Mouse (Mus musculus): ENCODE data around the gene Npb. TPM values are rescaled to one million over a fixed set of nuclear protein-coding genes. Genes with fewer than 3 reads are reported as not detected.

Gene Npb
- polyA plus RNA-seq, 1 experiment from 2014 or later, result 19.5 TPM

- H3K36me3 ChIP-seq (ENCODE audit: control insufficient read depth, insufficient read depth, low read length), result peaks cover 39% of the 10 kb centered on the region
- peak; percentile 37; the same call in 1 of the 2 replicates for ATAC-seq (ENCODE audit: low FRiP score, low TSS enrichment)
- under 1% methylated on average over 22 of the region's 24 CpGs for WGBS
Observed at GRCm38 (mm10) chr11:120572417-120572751, 35.9 kb upstream of the Npb start.

GRCm38 (mm10) chr11:120572752-120573584, 35.3 kb upstream of the Npb start, which contains the start of gene P4hb:
Gene P4hb (minus strand): TSS chr11:120573253.
- under 1% methylated on average over 93 of the region's 94 CpGs for WGBS
- H3K4me2 ChIP-seq (replicated peaks; ENCODE audit: low read depth, low read length), result peak within 1 kb of the TSS; percentile 92

More at GRCm38 (mm10) chr11:120572417-120572751, 35.9 kb upstream of the Npb start:
- Histone ChIP-seq H3K27me3 (ENCODE audit: control insufficient read depth, insufficient read depth, low read length) (no peaks in the 10 kb centered on the region), H3K9me3 (ENCODE audit: control insufficient read depth, low read length) (no peaks in the 10 kb centered on the region), H3K4me2 (replicated peaks; ENCODE audit: low read depth, low read length) (peak overlapping the region; percentile 92), H3K27ac (ENCODE audit: low read depth, low read length) (peak overlapping the region; percentile 95), H3K9ac (ENCODE audit: low read depth, low read length) (peak overlapping the region; percentile 96), H3K4me1 (ENCODE audit: control insufficient read depth, insufficient read depth, low read length) (peaks cover 21% of the 10 kb centered on the region), H3K4me3 (ENCODE audit: low read length) (peak overlapping the region; percentile 90)

GRCm38 (mm10) chr11:120573585-120574277, 34.5 kb upstream of the Npb start:
- under 1% methylated on average over 23 of the region's 23 CpGs for WGBS

More at GRCm38 (mm10) chr11:120572752-120573584, 35.3 kb upstream of the Npb start, which contains the start of gene P4hb:
- no peaks in the 10 kb centered on the region for H3K27me3 ChIP-seq (ENCODE audit: control insufficient read depth, insufficient read depth, low read length)
- H3K4me1 ChIP-seq (ENCODE audit: control insufficient read depth, insufficient read depth, low read length), result peaks cover 18% of the 10 kb centered on the region
- H3K9me3 ChIP-seq (ENCODE audit: control insufficient read depth, low read length), result no peaks in the 10 kb centered on the region
- H3K9ac ChIP-seq (ENCODE audit: low read depth, low read length), result peak within 1 kb of the TSS; percentile 96
- H3K4me3 ChIP-seq (ENCODE audit: low read length), result peak within 1 kb of the TSS; percentile 90
- peaks cover 39% of the 10 kb centered on the region for H3K36me3 ChIP-seq (ENCODE audit: control insufficient read depth, insufficient read depth, low read length)
- H3K27ac ChIP-seq (ENCODE audit: low read depth, low read length), result peak within 1 kb of the TSS; percentile 95
- ATAC-seq (ENCODE audit: low FRiP score, low TSS enrichment), result peak; percentile 97

GRCm38 (mm10) chr11:120574278-120574600, 34.0 kb upstream of the Npb start:
- Histone ChIP-seq H3K9ac (ENCODE audit: low read depth, low read length) (peak overlapping the region; percentile 96), H3K9me3 (ENCODE audit: control insufficient read depth, low read length) (no peaks in the 10 kb centered on the region), H3K4me1 (ENCODE audit: control insufficient read depth, insufficient read depth, low read length) (peaks cover 25% of the 10 kb centered on the region), H3K4me2 (replicated peaks; ENCODE audit: low read depth, low read length) (peak overlapping the region; percentile 92), H3K27ac (ENCODE audit: low read depth, low read length) (peak overlapping the region; percentile 31; the same call in 1 of the 2 replicates), H3K4me3 (ENCODE audit: low read length) (peak overlapping the region; percentile 90), H3K36me3 (ENCODE audit: control insufficient read depth, insufficient read depth, low read length) (peaks cover 42% of the 10 kb centered on the region), H3K27me3 (ENCODE audit: control insufficient read depth, insufficient read depth, low read length) (no peaks in the 10 kb centered on the region)
- 42% methylated on average over 5 of the region's 5 CpGs for WGBS
- ATAC-seq (ENCODE audit: low FRiP score, low TSS enrichment), result no peak

More at GRCm38 (mm10) chr11:120573585-120574277, 34.5 kb upstream of the Npb start:
- peak overlapping the region; percentile 90 for H3K4me3 ChIP-seq (ENCODE audit: low read length)
- ATAC-seq (ENCODE audit: low FRiP score, low TSS enrichment), result no peak
- peaks cover 20% of the 10 kb centered on the region for H3K4me1 ChIP-seq (ENCODE audit: control insufficient read depth, insufficient read depth, low read length)
- H3K9ac ChIP-seq (ENCODE audit: low read depth, low read length), result peak overlapping the region; percentile 96
- no peaks in the 10 kb centered on the region for H3K9me3 ChIP-seq (ENCODE audit: control insufficient read depth, low read length)
- peaks cover 39% of the 10 kb centered on the region for H3K36me3 ChIP-seq (ENCODE audit: control insufficient read depth, insufficient read depth, low read length)
- H3K4me2 ChIP-seq (replicated peaks; ENCODE audit: low read depth, low read length), result peak overlapping the region; percentile 92
- H3K27me3 ChIP-seq (ENCODE audit: control insufficient read depth, insufficient read depth, low read length), result no peaks in the 10 kb centered on the region
- peak overlapping the region; percentile 95 for H3K27ac ChIP-seq (ENCODE audit: low read depth, low read length)

DNA sequence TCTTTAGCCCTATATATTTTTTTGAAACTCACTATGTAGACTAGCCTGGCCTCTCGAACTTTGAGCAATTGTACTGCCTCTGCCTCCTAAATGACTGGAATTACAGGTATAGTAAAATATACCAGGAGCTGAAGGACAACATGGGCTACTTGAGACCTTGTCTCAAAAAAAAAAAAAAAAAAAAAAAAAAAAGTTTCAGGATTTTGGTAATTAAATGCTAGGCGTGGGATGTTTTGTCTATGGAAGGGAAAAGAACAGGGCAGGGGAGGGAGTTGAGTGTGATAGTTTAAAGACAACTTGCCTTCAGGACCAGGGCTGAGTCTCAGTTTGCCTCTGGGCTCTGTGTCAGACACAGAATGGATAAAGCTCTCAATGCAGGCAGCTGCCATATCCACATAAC, 33.2 kb upstream of the Npb start:
- Histone ChIP-seq H3K4me2 (replicated peaks; ENCODE audit: low read depth, low read length) (no peak overlapping the region), H3K4me3 (ENCODE audit: low read length) (no peak overlapping the region), H3K9me3 (ENCODE audit: control insufficient read depth, low read length) (no peaks in the 10 kb centered on the region), H3K27ac (ENCODE audit: low read depth, low read length) (no peak overlapping the region), H3K36me3 (ENCODE audit: control insufficient read depth, insufficient read depth, low read length) (peaks cover 46% of the 10 kb centered on the region), H3K4me1 (ENCODE audit: control insufficient read depth, insufficient read depth, low read length) (peaks cover 28% of the 10 kb centered on the region), H3K9ac (ENCODE audit: low read depth, low read length) (0 out of 2 replicates have a peak overlapping the region, but pooled peaks have one; percentile 96), H3K27me3 (ENCODE audit: control insufficient read depth, insufficient read depth, low read length) (no peaks in the 10 kb centered on the region)
- no peak for ATAC-seq (ENCODE audit: low FRiP score, low TSS enrichment)
- WGBS, result 74% methylated on average over 2 of the region's 2 CpGs

DNA sequence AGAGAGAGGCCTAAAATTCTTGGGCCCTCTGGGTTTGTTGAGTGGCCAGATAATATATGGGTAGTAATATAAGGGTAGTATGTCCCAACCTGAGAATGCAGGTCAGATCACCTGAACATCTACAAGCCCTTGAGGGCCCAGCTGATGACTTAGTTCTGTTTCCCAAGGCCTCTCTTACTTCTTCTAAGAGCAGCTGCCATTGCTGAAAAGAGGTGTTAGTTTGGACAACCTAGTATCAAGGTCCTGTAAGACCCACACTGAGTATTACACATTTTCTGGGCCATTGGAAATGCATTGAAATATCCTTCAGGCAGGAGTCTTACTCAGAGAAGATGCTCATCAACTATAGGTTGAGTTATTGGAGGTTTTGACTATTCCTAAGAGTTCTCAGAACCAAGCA, 32.3 kb upstream of the Npb start:
- H3K4me3 ChIP-seq (ENCODE audit: low read length), result no peak overlapping the region
- peaks cover 32% of the 10 kb centered on the region for H3K4me1 ChIP-seq (ENCODE audit: control insufficient read depth, insufficient read depth, low read length)
- no peak overlapping the region for H3K27ac ChIP-seq (ENCODE audit: low read depth, low read length)

GRCm38 (mm10) chr11:120576365-120576981, 31.8 kb upstream of the Npb start:
- peaks cover 26% of the 10 kb centered on the region for H3K4me1 ChIP-seq (ENCODE audit: control insufficient read depth, insufficient read depth, low read length)
- ATAC-seq (ENCODE audit: low FRiP score, low TSS enrichment), result no peak
- no peak overlapping the region for H3K9ac ChIP-seq (ENCODE audit: low read depth, low read length)
- WGBS, result 90% methylated on average over 3 of the region's 3 CpGs
- peaks cover 33% of the 10 kb centered on the region for H3K36me3 ChIP-seq (ENCODE audit: control insufficient read depth, insufficient read depth, low read length)
- no peak overlapping the region for H3K27ac ChIP-seq (ENCODE audit: low read depth, low read length)
- H3K9me3 ChIP-seq (ENCODE audit: control insufficient read depth, low read length), result no peaks in the 10 kb centered on the region
- no peaks in the 10 kb centered on the region for H3K27me3 ChIP-seq (ENCODE audit: control insufficient read depth, insufficient read depth, low read length)
- no peak overlapping the region for H3K4me2 ChIP-seq (replicated peaks; ENCODE audit: low read depth, low read length)
- no peak overlapping the region for H3K4me3 ChIP-seq (ENCODE audit: low read length)

More for the DNA sequence above, 32.3 kb upstream of the Npb start:
- Histone ChIP-seq H3K36me3 (ENCODE audit: control insufficient read depth, insufficient read depth, low read length) (peaks cover 38% of the 10 kb centered on the region), H3K9me3 (ENCODE audit: control insufficient read depth, low read length) (no peaks in the 10 kb centered on the region), H3K4me2 (replicated peaks; ENCODE audit: low read depth, low read length) (no peak overlapping the region), H3K27me3 (ENCODE audit: control insufficient read depth, insufficient read depth, low read length) (no peaks in the 10 kb centered on the region), H3K9ac (ENCODE audit: low read depth, low read length) (no peak overlapping the region)
- ATAC-seq (ENCODE audit: low FRiP score, low TSS enrichment), result no peak

DNA sequence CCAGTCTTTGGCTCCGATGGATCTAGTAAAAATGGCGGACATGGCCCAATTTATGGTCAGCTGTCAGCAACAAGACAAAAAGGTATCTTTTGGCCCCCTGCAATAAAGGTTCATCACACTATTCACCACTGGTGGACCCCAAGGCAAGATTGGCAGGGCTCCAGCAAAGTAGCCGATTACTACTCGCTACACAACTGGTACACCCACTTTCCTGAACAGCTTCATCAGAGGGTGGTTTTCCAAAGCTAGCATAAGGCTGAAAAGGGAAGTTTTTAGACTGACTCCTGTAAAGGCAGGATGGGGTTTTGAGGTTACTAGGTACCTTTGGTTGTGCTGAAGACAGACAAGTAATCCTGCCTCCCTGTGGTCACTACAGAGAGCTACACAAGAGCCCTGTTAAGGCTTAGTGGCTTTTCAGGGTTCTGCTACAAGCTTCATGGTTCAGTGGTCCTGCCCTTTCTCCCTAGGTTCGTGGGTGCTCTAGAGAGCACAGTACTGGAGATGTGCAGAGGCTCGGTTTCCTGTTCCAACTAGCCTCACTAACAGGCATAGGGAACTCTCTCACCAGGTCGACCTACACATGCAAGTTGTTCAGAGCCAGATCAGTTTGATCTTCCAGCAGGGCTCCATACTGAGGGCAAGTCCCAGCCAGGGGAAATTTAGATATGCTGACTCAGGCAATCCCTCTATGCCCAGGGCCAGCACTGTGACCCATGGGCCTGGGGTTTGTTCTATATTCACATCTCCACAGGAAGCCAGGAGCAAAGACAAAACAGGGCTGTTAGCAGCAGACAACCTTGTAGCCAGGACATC, 30.9 kb upstream of the Npb start:
- WGBS, result 82% methylated on average over 7 of the region's 7 CpGs
- H3K27ac ChIP-seq (ENCODE audit: low read depth, low read length), result no peak overlapping the region
- ATAC-seq (ENCODE audit: low FRiP score, low TSS enrichment), result no peak
- peaks cover 31% of the 10 kb centered on the region for H3K36me3 ChIP-seq (ENCODE audit: control insufficient read depth, insufficient read depth, low read length)
- no peaks in the 10 kb centered on the region for H3K27me3 ChIP-seq (ENCODE audit: control insufficient read depth, insufficient read depth, low read length)
- H3K9me3 ChIP-seq (ENCODE audit: control insufficient read depth, low read length), result no peaks in the 10 kb centered on the region
- no peak overlapping the region for H3K4me3 ChIP-seq (ENCODE audit: low read length)
- H3K9ac ChIP-seq (ENCODE audit: low read depth, low read length), result no peak overlapping the region
- H3K4me1 ChIP-seq (ENCODE audit: control insufficient read depth, insufficient read depth, low read length), result peaks cover 28% of the 10 kb centered on the region
- H3K4me2 ChIP-seq (replicated peaks; ENCODE audit: low read depth, low read length), result no peak overlapping the region

All from kidney, embryonic 14.5 days (tissue).